8 mouse cellular contexts compared by ENCODE assay signal in genomic region chr7:122101747-122102244, GRCm38 (mm10). TPM values are rescaled to one million over a fixed set of nuclear protein-coding genes. Genes with fewer than 3 reads are reported as not detected.
A peak's percentile ranks its signal among the peaks of the same experiment; 100 is the strongest.
DNase-seq lines count a peak whose midpoint lies in the region; ATAC-seq and TF ChIP-seq lines count a peak whose summit lies in the region.

Ndufab1 (minus strand) TSS chr7:122101886.

- peak within 1 kb of the TSS; percentile 75 for H3K4me3 ChIP-seq in forebrain, embryonic 10.5 days
- peak within 1 kb of the TSS; percentile 77 for H3K4me3 ChIP-seq in heart, embryonic 15.5 days
- peak within 1 kb of the TSS; percentile 63 to 82 for H3K4me3 ChIP-seq in liver, embryonic 14.5 days (ENCODE audit: insufficient read depth in 1 of 2, low read depth in 2 of 2, low read length in 2 of 2)
- peak within 1 kb of the TSS; percentile 76 for H3K4me3 ChIP-seq in neural tube, embryonic 11.5 days (ENCODE audit: low read depth, low read length)
- H3K4me3 ChIP-seq in stomach, postnatal 0 days (ENCODE audit: low read depth, low read length): peak within 1 kb of the TSS; percentile 69

- DNase-seq in CD8-positive naive resting alpha-beta T cell, adult 2 months (ENCODE audit: low read depth in 2 of 2, low spot score in 2 of 2): peak; percentile 69 to 71
- peak; percentile 81 for DNase-seq in c-Kit-negative CD71-positive TER-119-positive erythroid progenitor cells, embryonic 14.5 days (ENCODE audit: low read depth, low spot score)
- peak; percentile 82 for DNase-seq in forebrain, embryonic 10.5 days (ENCODE audit: extremely low spot score, low spot score)
- peak; percentile 87 to 93 for DNase-seq in kidney, postnatal 25 days
- DNase-seq in liver, embryonic 14.5 days (ENCODE audit: low read depth in 3 of 3, low spot score in 3 of 3): peak; percentile 81 to 84 (median 82)
- DNase-seq in neural tube, embryonic 11.5 days (ENCODE audit: low spot score): peak; percentile 95
- peak; percentile 89 for DNase-seq in stomach, postnatal 0 days (ENCODE audit: low spot score)

- peaks cover 20% of the 10 kb centered on the region for H3K4me1 ChIP-seq in forebrain, embryonic 10.5 days
- H3K4me1 ChIP-seq in heart, embryonic 15.5 days (replicated peaks): peaks cover 25% of the 10 kb centered on the region
- peaks cover 3 to 9% of the 10 kb centered on the region in 2 experiments; a peak in 3 of 4 replicates for H3K4me1 ChIP-seq in liver, embryonic 14.5 days (replicated peaks; ENCODE audit: control insufficient read depth in 2 of 2, insufficient read depth in 2 of 2, low read length in 1 of 2)
- H3K4me1 ChIP-seq in neural tube, embryonic 11.5 days (ENCODE audit: control insufficient read depth, insufficient read depth, low read length): peaks cover 4% of the 10 kb centered on the region; the same call in 1 of the 2 replicates
- H3K4me1 ChIP-seq in stomach, postnatal 0 days (replicated peaks; ENCODE audit: control insufficient read depth, insufficient read depth): peaks cover 4% of the 10 kb centered on the region

- peak within 1 kb of the TSS; percentile 83 for H3K4me2 ChIP-seq in heart, embryonic 15.5 days
- peak within 1 kb of the TSS; percentile 85 for H3K4me2 ChIP-seq in liver, embryonic 14.5 days (ENCODE audit: low read depth)
- H3K4me2 ChIP-seq in neural tube, embryonic 11.5 days (ENCODE audit: low read depth): peak within 1 kb of the TSS; percentile 55
- peak within 1 kb of the TSS; percentile 64 for H3K4me2 ChIP-seq in stomach, postnatal 0 days (replicated peaks; ENCODE audit: low read depth)

- ATAC-seq in heart, embryonic 15.5 days (replicated peaks; ENCODE audit: insufficient number of reproducible peaks, insufficient read depth, low FRiP score, low read depth): peak; percentile 98
- peak; percentile 99 for ATAC-seq in liver, embryonic 14.5 days (ENCODE audit: insufficient read depth)
- peak; percentile 98 for ATAC-seq in neural tube, embryonic 11.5 days (ENCODE audit: insufficient read depth, low FRiP score, low TSS enrichment)
- ATAC-seq in stomach, postnatal 0 days (ENCODE audit: low FRiP score, low TSS enrichment): peak; percentile 99

- H3K27me3 ChIP-seq in forebrain, embryonic 10.5 days (ENCODE audit: poor library complexity, severe bottlenecking): no peaks in the 10 kb centered on the region
- no peaks in the 10 kb centered on the region for H3K27me3 ChIP-seq in heart, embryonic 15.5 days
- H3K27me3 ChIP-seq in liver, embryonic 14.5 days (ENCODE audit: control insufficient read depth, insufficient read depth, low read length): no peaks in the 10 kb centered on the region
- H3K27me3 ChIP-seq in neural tube, embryonic 11.5 days (ENCODE audit: control insufficient read depth, insufficient read depth, low read length): no peaks in the 10 kb centered on the region
- H3K27me3 ChIP-seq in stomach, postnatal 0 days (ENCODE audit: control insufficient read depth, insufficient read depth, low read length): no peaks in the 10 kb centered on the region

- WGBS in forebrain, embryonic 10.5 days: 0% methylated on average over 43 of the region's 43 CpGs
- WGBS in heart, embryonic 15.5 days: under 1% methylated on average over 37 of the region's 43 CpGs
- WGBS in liver, embryonic 14.5 days (ENCODE audit: insufficient replicate concordance): under 1% methylated on average over 30 of the region's 43 CpGs
- 0% methylated on average over 30 of the region's 43 CpGs for WGBS in neural tube, embryonic 11.5 days
- under 1% methylated on average over 31 of the region's 43 CpGs for WGBS in stomach, postnatal 0 days

- peaks cover 36% of the 10 kb centered on the region for H3K36me3 ChIP-seq in forebrain, embryonic 10.5 days (replicated peaks)
- peaks cover 18% of the 10 kb centered on the region for H3K36me3 ChIP-seq in heart, embryonic 15.5 days
- H3K36me3 ChIP-seq in liver, embryonic 14.5 days (replicated peaks; ENCODE audit: control insufficient read depth, insufficient read depth, low read depth): peaks cover 12% of the 10 kb centered on the region
- H3K36me3 ChIP-seq in neural tube, embryonic 11.5 days (ENCODE audit: control insufficient read depth, insufficient read depth, low read length): peaks cover 5% of the 10 kb centered on the region; the same call in 1 of the 2 replicates
- H3K36me3 ChIP-seq in stomach, postnatal 0 days (ENCODE audit: control insufficient read depth, insufficient read depth, low read length): no peaks in the 10 kb centered on the region; the same call in 1 of the 2 replicates

- H3K9me3 ChIP-seq in forebrain, embryonic 10.5 days: no peaks in the 10 kb centered on the region
- H3K9me3 ChIP-seq in heart, embryonic 15.5 days (replicated peaks): no peaks in the 10 kb centered on the region
- no peaks in the 10 kb centered on the region for H3K9me3 ChIP-seq in liver, embryonic 14.5 days (ENCODE audit: control insufficient read depth, low read length)
- no peaks in the 10 kb centered on the region for H3K9me3 ChIP-seq in neural tube, embryonic 11.5 days (ENCODE audit: control insufficient read depth, low read length)
- no peaks in the 10 kb centered on the region for H3K9me3 ChIP-seq in stomach, postnatal 0 days (ENCODE audit: control insufficient read depth, low read length)

- TF ChIP-seq CTCF in liver, embryonic 14.5 days (IDR thresholded peaks at IDR 0.05; ENCODE audit: low read depth): peak; percentile 81
- peak; percentile 78 for TF ChIP-seq CTCF in stomach, postnatal 0 days (IDR thresholded peaks at IDR 0.05; ENCODE audit: low read depth)

- peak within 1 kb of the TSS; percentile 93 for H3K9ac ChIP-seq in heart, embryonic 15.5 days
- H3K9ac ChIP-seq in liver, embryonic 14.5 days (replicated peaks): peak within 1 kb of the TSS; percentile 75
- H3K9ac ChIP-seq in neural tube, embryonic 11.5 days (ENCODE audit: low read length): peak within 1 kb of the TSS; percentile 87
- H3K9ac ChIP-seq in stomach, postnatal 0 days (ENCODE audit: low read length): peak within 1 kb of the TSS; percentile 82

- peak within 1 kb of the TSS; percentile 93 for H3K27ac ChIP-seq in forebrain, embryonic 10.5 days
- H3K27ac ChIP-seq in heart, embryonic 15.5 days: peak within 1 kb of the TSS; percentile 79
- H3K27ac ChIP-seq in liver, embryonic 14.5 days: no peak within 1 kb of the TSS; the same call in 1 of the 2 replicates
- no peak within 1 kb of the TSS for H3K27ac ChIP-seq in neural tube, embryonic 11.5 days (ENCODE audit: low read depth, low read length)
- peak within 1 kb of the TSS; percentile 58 for H3K27ac ChIP-seq in stomach, postnatal 0 days (replicated peaks)

- TF ChIP-seq EP300 in liver, embryonic 14.5 days (IDR thresholded peaks at IDR 0.05; ENCODE audit: low read depth): no peak
- TF ChIP-seq EP300 in stomach, postnatal 0 days (optimal IDR thresholded peaks at IDR 0.05): no peak

RNA-seq across cellular contexts. Expression of gene Ndufab1, which starts in this region (rescaled TPM):
- 757 and 765 TPM in 2 replicates for polyA plus RNA-seq in forebrain, embryonic 10.5 days (2016; fragmentation: Nextera tagmentation; extraction: Ambion mirVana)
- polyA plus RNA-seq in heart, embryonic 15.5 days (2015; fragmentation: Nextera tagmentation; extraction: Ambion mirVana): 1,227 and 1,553 TPM in 2 replicates
- 32.6 and 58.5 TPM in 2 replicates for polyA plus RNA-seq in liver, embryonic 14.5 days (2012; rRNA removed)
- 419 and 440 TPM in 2 replicates for polyA plus RNA-seq in liver, embryonic 14.5 days (2014; fragmentation: Nextera tagmentation; extraction: Ambion mirVana)
- 659 and 695 TPM in 2 replicates for polyA plus RNA-seq in neural tube, embryonic 11.5 days (2014; fragmentation: Nextera tagmentation; extraction: Ambion mirVana)
- 582 and 605 TPM in 2 replicates for polyA plus RNA-seq in stomach, postnatal 0 days (2015; fragmentation: Nextera tagmentation; extraction: Ambion mirVana)

Comparison
In these comparisons a context has a peak if more than half of its experiments do, and no peak if none do; other contexts are left out.
1. H3K27ac ChIP-seq: peak in forebrain, embryonic 10.5 days (single experiment), heart, embryonic 15.5 days (single experiment) and stomach, postnatal 0 days (single experiment); none in liver, embryonic 14.5 days (single experiment) and neural tube, embryonic 11.5 days (single experiment).
2. Peak in every context shown above with its lines, with median percentiles within 50 percentile points of each other: DNase-seq, H3K4me3 ChIP-seq, ATAC-seq, H3K4me2 ChIP-seq and H3K9ac ChIP-seq.